Mouse (Mus musculus) cerebellum, postnatal 36 days (tissue): ENCODE data around the gene Spint2.

Experiments
- DNase-seq, 2 experiments: peaks; one replicate each; pipeline ENCODE4 v3.0.0; 2021 to 2022; ENCODE audit warnings: mixed read lengths in 2 of 2

The Spint2 gene

GRCm38 (mm10) chr7:29281201-29282073 is at the start of gene Spint2:
Spint2 (minus strand) TSS chr7:29281912.
- peak; percentile 71 to 85 for DNase-seq

- no peak for DNase-seq
Observed at GRCm38 (mm10) chr7:29328984-29329383, 47.3 kb upstream of the Spint2 start.

- no peak for DNase-seq
Observed at GRCm38 (mm10) chr7:29327087-29327486, 45.4 kb upstream of the Spint2 start.

- DNase-seq, result no peak
Observed at GRCm38 (mm10) chr7:29319337-29320307, 37.9 kb upstream of the Spint2 start.

- peak in 1 of 2 experiments; percentile 35 for DNase-seq
Observed at GRCm38 (mm10) chr7:29318115-29318911, 36.6 kb upstream of the Spint2 start.

- no peak for DNase-seq
Observed at GRCm38 (mm10) chr7:29317558-29317957, 35.8 kb upstream of the Spint2 start.

- peak; percentile 66 to 76 for DNase-seq
Observed at GRCm38 (mm10) chr7:29316976-29317375, 35.3 kb upstream of the Spint2 start.

- no peak for DNase-seq
Observed at GRCm38 (mm10) chr7:29316137-29316734, 34.5 kb upstream of the Spint2 start.

- DNase-seq, result no peak
Observed at GRCm38 (mm10) chr7:29314844-29315628, 33.3 kb upstream of the Spint2 start.

- DNase-seq, result no peak
Observed at GRCm38 (mm10) chr7:29313572-29314261, 32.0 kb upstream of the Spint2 start.

GRCm38 (mm10) chr7:29313051-29313450 is 31.3 kb upstream of the Spint2 start:
- DNase-seq, result no peak

- no peak for DNase-seq
Observed at GRCm38 (mm10) chr7:29309749-29310148, 28.0 kb upstream of the Spint2 start.

GRCm38 (mm10) chr7:29309221-29309721 is 27.6 kb upstream of the Spint2 start:
- DNase-seq, result peak; percentile 46 to 63

GRCm38 (mm10) chr7:29307350-29308104 is 25.8 kb upstream of the Spint2 start:
- DNase-seq, result peak; percentile 96 to 97

- DNase-seq, result peak in 1 of 2 experiments; percentile 63
Observed at GRCm38 (mm10) chr7:29306619-29307018, 24.9 kb upstream of the Spint2 start.

GRCm38 (mm10) chr7:29306108-29306507 is 24.4 kb upstream of the Spint2 start:
- DNase-seq, result no peak

- DNase-seq, result peak in 1 of 2 experiments; percentile 34
Observed at GRCm38 (mm10) chr7:29305263-29305988, 23.7 kb upstream of the Spint2 start.

- peak in 1 of 2 experiments; percentile 29 for DNase-seq
Observed at GRCm38 (mm10) chr7:29304463-29305262, 23.0 kb upstream of the Spint2 start.
